ENCODE assay signal across 16 mouse cellular contexts in the genomic region with DNA sequence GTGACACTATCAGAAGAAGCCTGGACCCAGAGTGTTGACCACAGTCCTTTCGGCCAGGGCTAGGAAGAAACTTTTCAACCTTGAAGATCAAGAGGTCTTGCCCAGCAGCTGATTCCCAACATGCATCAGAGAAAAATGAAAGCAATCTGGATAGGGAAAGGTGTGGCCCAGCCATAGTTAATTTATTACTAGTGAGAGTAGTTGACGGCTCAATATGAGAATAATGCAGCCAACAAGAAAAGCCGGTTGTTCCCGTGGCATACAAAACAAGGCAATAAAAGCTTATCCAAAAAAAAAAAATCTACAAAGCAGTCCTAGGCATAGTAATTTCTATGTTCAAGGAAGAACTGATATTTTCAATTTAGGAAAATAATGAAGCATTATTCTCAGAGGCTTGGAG. TPM values are rescaled to one million over a fixed set of nuclear protein-coding genes. Genes with fewer than 3 reads are reported as not detected.
"Had no signal": no experiment of that assay in that cellular context is flagged by ENCODE, and none has a peak within 500 bp of the region (broad histone marks: within the 10 kb centered on the region; RNA-seq: fewer than 3 reads in every experiment).

No protein-coding gene starts in this region.

- H3K27me3 ChIP-seq: hindbrain, embryonic 13.5 days; limb, embryonic 15.5 days; liver, embryonic 12.5 days; neural tube, embryonic 12.5 days had no signal

- H3K4me1 ChIP-seq: hindbrain, embryonic 13.5 days; limb, embryonic 15.5 days; liver, embryonic 12.5 days; midbrain, embryonic 10.5 days; neural tube, embryonic 12.5 days had no signal

- H3K9ac ChIP-seq: hindbrain, embryonic 13.5 days; limb, embryonic 15.5 days; liver, embryonic 12.5 days; lung, embryonic 14.5 days; neural tube, embryonic 12.5 days had no signal

- H3K4me2 ChIP-seq: hindbrain, embryonic 13.5 days; limb, embryonic 15.5 days; liver, embryonic 12.5 days; lung, embryonic 14.5 days; neural tube, embryonic 12.5 days had no signal

- ATAC-seq: hindbrain, postnatal 0 days; liver, embryonic 12.5 days had no signal

- H3K36me3 ChIP-seq: hindbrain, embryonic 13.5 days; limb, embryonic 15.5 days; liver, embryonic 12.5 days; midbrain, embryonic 10.5 days; neural tube, embryonic 12.5 days had no signal

- H3K9me3 ChIP-seq: hindbrain, embryonic 13.5 days; limb, embryonic 15.5 days; liver, embryonic 12.5 days; midbrain, embryonic 10.5 days; neural tube, embryonic 12.5 days had no signal

- DNase-seq: left cerebral cortex, postnatal 4 days; lung, embryonic 14.5 days; lung, postnatal 10 days; lung, postnatal 4 days; midbrain, embryonic 14.5 days; spleen, adult 18-20 months; thymus, postnatal 36 days had no signal

- H3K4me3 ChIP-seq: hindbrain, embryonic 13.5 days; layer of hippocampus, adult 2 months; limb, embryonic 15.5 days; liver, embryonic 12.5 days; midbrain, embryonic 10.5 days; myocyte; neural tube, embryonic 12.5 days had no signal

- H3K27ac ChIP-seq: hindbrain, embryonic 13.5 days; hindbrain, postnatal 0 days; layer of hippocampus, adult 2 months; limb, embryonic 15.5 days; liver, embryonic 12.5 days; midbrain, embryonic 10.5 days; neural tube, embryonic 12.5 days had no signal

RNA-seq across cellular contexts. Expression of gene Edn1, which starts 16.5 kb away (rescaled TPM):
- total RNA-seq: neutrophil, adult 5-6 weeks had no signal
